Mouse (Mus musculus): ENCODE data around the gene Rpgr. TPM values are rescaled to one million over a fixed set of nuclear protein-coding genes. Genes with fewer than 3 reads are reported as not detected.

Gene Rpgr
- polyA plus RNA-seq (2015; fragmentation: Nextera tagmentation; extraction: Ambion mirVana) = 40.6 and 42.8 TPM in 2 replicates

DNA sequence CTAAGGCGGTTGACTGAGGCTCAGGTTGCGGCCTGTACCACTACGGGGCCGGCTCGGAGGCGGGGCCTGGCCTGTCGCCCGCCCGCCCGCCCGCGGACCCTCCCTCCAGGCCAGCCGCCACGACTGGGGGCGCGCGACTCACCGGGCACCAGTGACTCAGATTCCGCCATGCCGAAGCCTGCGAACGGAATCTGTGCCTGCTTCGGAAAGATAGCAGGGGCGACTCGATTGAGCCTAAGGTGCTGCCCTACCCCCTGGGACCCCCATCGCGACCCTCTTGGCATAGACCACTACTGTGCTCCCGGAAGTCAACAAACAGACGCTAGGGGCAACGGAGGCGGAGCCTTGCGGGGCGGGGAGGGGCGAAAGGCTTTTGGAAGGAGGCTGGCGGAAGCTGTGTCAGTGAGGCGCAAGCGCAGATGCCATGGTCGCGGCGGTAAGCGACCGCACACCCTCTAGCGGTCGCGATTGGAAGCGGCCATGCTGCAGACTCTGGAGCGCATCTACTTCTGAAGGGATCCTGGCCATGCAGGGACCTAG, at the start of gene Rpgr:
Rpgr (minus strand) TSS at position 511 of the 540 bp plus-strand sequence.
- H3K9me3 ChIP-seq = no peaks in the 10 kb centered on the region
- peak; percentile 99 for ATAC-seq (ENCODE audit: low read depth)
- no peaks in the 10 kb centered on the region for H3K36me3 ChIP-seq
- H3K4me1 ChIP-seq (replicated peaks) = peaks cover 9% of the 10 kb centered on the region; the same call in 1 of the 2 replicates
- H3K4me3 ChIP-seq = peak within 1 kb of the TSS; percentile 51
- peak within 1 kb of the TSS; percentile 67 for H3K9ac ChIP-seq
- WGBS = 20% methylated on average over 44 of the region's 47 CpGs
- H3K4me2 ChIP-seq = peak within 1 kb of the TSS; percentile 57
- peak within 1 kb of the TSS; percentile 81 for H3K27ac ChIP-seq (replicated peaks)
- H3K27me3 ChIP-seq = no peaks in the 10 kb centered on the region

- H3K9me3 ChIP-seq = no peaks in the 10 kb centered on the region
- WGBS = 79% methylated on average over 5 of the region's 5 CpGs
- no peak for ATAC-seq (ENCODE audit: low read depth)
Measured at GRCm38 (mm10) chrX:10258260-10258659, 41.5 kb upstream of the Rpgr start.

GRCm38 (mm10) chrX:10257774-10258173, 41.1 kb upstream of the Rpgr start:
- Histone ChIP-seq H3K9ac (no peak overlapping the region), H3K27me3 (no peaks in the 10 kb centered on the region)
- no peak for ATAC-seq (ENCODE audit: low read depth)

More at GRCm38 (mm10) chrX:10258260-10258659, 41.5 kb upstream of the Rpgr start:
- Histone ChIP-seq H3K27me3 (no peaks in the 10 kb centered on the region), H3K9ac (no peak overlapping the region), H3K27ac (replicated peaks) (no peak overlapping the region), H3K4me1 (replicated peaks) (no peaks in the 10 kb centered on the region), H3K4me2 (no peak overlapping the region), H3K4me3 (no peak overlapping the region), H3K36me3 (no peaks in the 10 kb centered on the region)

DNA sequence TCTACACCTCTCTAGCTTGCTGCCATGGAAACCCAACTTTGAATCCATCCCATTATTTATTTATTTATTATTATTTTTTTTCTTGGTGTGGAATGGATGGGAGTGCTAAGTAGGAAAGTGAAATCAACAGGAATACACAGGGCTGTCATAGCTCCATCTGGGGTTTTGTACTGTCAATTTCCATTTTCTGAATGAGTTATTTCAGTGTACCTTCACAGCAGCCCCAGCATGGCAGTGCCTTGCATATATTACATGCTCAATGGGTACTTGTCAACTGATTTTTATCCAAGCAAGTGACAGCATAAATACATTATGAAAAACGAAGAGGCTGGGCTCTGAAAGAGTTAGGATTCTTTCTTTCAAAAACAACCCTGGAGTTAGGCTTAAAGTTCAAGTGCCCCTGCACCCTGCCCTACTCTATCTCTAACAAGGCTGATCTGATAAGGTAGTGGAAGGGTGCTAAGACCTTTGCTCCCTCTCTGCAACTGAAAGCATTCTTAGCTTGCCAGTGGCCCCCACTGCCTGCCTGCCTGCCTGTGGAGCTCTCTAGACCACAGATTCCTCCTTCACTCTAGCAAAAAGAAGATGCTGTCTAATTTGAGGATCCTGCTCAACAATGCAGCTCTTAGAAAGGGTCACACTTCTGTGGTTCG, 35.3 kb upstream of the Rpgr start, which contains the start of gene Otc:
Otc (plus strand) TSS at position 454 of the 653 bp plus-strand sequence.
- no peaks in the 10 kb centered on the region for H3K4me1 ChIP-seq (replicated peaks)
- no peak within 1 kb of the TSS for H3K4me2 ChIP-seq
- H3K4me3 ChIP-seq = no peak within 1 kb of the TSS
- no peak for ATAC-seq (ENCODE audit: low read depth)
- no peaks in the 10 kb centered on the region for H3K9me3 ChIP-seq
- no peak within 1 kb of the TSS for H3K27ac ChIP-seq (replicated peaks)
- no peak within 1 kb of the TSS for H3K9ac ChIP-seq
- WGBS = 59% methylated on average over 2 of the region's 2 CpGs
- no peaks in the 10 kb centered on the region for H3K27me3 ChIP-seq
- no peaks in the 10 kb centered on the region for H3K36me3 ChIP-seq

More at GRCm38 (mm10) chrX:10257774-10258173, 41.1 kb upstream of the Rpgr start:
- Histone ChIP-seq H3K36me3 (no peaks in the 10 kb centered on the region), H3K27ac (replicated peaks) (no peak overlapping the region), H3K4me3 (no peak overlapping the region), H3K4me2 (no peak overlapping the region), H3K4me1 (replicated peaks) (no peaks in the 10 kb centered on the region), H3K9me3 (no peaks in the 10 kb centered on the region)
- WGBS = 83% methylated on average over 1 of the region's 1 CpGs

- Histone ChIP-seq H3K27ac (replicated peaks) (no peak overlapping the region), H3K9ac (no peak overlapping the region), H3K4me2 (no peak overlapping the region), H3K27me3 (no peaks in the 10 kb centered on the region), H3K9me3 (no peaks in the 10 kb centered on the region), H3K4me1 (replicated peaks) (no peaks in the 10 kb centered on the region), H3K36me3 (no peaks in the 10 kb centered on the region), H3K4me3 (no peak overlapping the region)
- ATAC-seq (ENCODE audit: low read depth) = no peak
Measured at GRCm38 (mm10) chrX:10251357-10251756, 34.6 kb upstream of the Rpgr start.

DNA sequence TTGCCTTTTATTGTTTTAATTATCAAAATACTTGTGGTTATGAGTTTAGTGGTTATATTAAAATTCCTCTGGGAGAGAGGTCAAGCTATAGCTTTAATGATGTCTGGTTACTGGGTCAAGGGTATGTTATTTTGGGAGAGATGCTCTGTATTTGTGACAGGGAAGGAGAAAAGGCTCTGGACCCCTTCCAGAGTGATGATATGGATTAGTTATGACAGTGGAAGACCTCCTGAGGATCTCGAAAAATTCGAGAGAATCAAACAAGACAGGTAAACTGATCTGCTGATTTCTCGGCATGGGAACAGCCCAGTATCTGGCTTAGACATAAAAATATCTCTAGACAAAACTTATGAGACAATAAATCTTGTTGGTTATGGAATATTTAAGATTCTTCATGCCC, 27.2 kb upstream of the Rpgr start:
- no peak overlapping the region for H3K9ac ChIP-seq
- H3K9me3 ChIP-seq = no peaks in the 10 kb centered on the region
- no peaks in the 10 kb centered on the region for H3K36me3 ChIP-seq
- no peak for ATAC-seq (ENCODE audit: low read depth)
- WGBS = 81% methylated on average over 3 of the region's 3 CpGs
- no peak overlapping the region for H3K4me2 ChIP-seq
- H3K4me1 ChIP-seq (replicated peaks) = no peaks in the 10 kb centered on the region
- no peak overlapping the region for H3K27ac ChIP-seq (replicated peaks)
- no peaks in the 10 kb centered on the region for H3K27me3 ChIP-seq
- H3K4me3 ChIP-seq = no peak overlapping the region

GRCm38 (mm10) chrX:10239515-10239914, 22.8 kb upstream of the Rpgr start:
- Histone ChIP-seq H3K4me2 (no peak overlapping the region), H3K27me3 (no peaks in the 10 kb centered on the region), H3K36me3 (no peaks in the 10 kb centered on the region), H3K9me3 (no peaks in the 10 kb centered on the region), H3K9ac (no peak overlapping the region), H3K4me3 (no peak overlapping the region), H3K27ac (replicated peaks) (no peak overlapping the region), H3K4me1 (replicated peaks) (no peaks in the 10 kb centered on the region)
- 47% methylated on average over 4 of the region's 4 CpGs for WGBS
- no peak for ATAC-seq (ENCODE audit: low read depth)

GRCm38 (mm10) chrX:10234617-10235016, 17.9 kb upstream of the Rpgr start:
- no peak overlapping the region for H3K4me3 ChIP-seq
- no peak overlapping the region for H3K4me2 ChIP-seq
- no peaks in the 10 kb centered on the region for H3K36me3 ChIP-seq
- no peaks in the 10 kb centered on the region for H3K4me1 ChIP-seq (replicated peaks)
- H3K27me3 ChIP-seq = no peaks in the 10 kb centered on the region
- H3K27ac ChIP-seq (replicated peaks) = no peak overlapping the region
- no peak for ATAC-seq (ENCODE audit: low read depth)
- 77% methylated on average over 3 of the region's 3 CpGs for WGBS
- no peak overlapping the region for H3K9ac ChIP-seq
- no peaks in the 10 kb centered on the region for H3K9me3 ChIP-seq

DNA sequence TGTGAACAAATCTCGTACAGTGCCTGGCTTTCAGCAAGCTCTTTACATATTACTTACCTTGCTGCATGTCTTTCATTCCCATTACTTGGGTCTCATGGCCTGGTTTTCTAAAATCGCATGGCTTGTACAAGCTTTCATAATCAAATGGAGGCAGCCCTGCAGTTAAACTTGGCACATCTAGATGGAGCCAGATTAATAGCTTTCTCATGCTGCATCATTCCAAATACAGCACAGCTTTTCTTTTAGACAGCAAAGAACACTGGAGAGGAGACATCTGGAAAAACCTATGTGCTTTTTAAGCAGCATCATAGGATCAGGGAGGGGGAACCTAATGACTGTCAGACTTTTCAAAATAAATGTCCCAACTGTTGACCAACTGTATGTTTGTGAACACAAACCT, 16.3 kb upstream of the Rpgr start:
- WGBS = 76% methylated on average over 2 of the region's 2 CpGs
- ATAC-seq (ENCODE audit: low read depth) = no peak
- Histone ChIP-seq H3K9me3 (no peaks in the 10 kb centered on the region), H3K36me3 (no peaks in the 10 kb centered on the region), H3K4me2 (no peak overlapping the region), H3K27me3 (no peaks in the 10 kb centered on the region), H3K4me1 (replicated peaks) (no peaks in the 10 kb centered on the region), H3K9ac (no peak overlapping the region), H3K4me3 (no peak overlapping the region), H3K27ac (replicated peaks) (no peak overlapping the region)

DNA sequence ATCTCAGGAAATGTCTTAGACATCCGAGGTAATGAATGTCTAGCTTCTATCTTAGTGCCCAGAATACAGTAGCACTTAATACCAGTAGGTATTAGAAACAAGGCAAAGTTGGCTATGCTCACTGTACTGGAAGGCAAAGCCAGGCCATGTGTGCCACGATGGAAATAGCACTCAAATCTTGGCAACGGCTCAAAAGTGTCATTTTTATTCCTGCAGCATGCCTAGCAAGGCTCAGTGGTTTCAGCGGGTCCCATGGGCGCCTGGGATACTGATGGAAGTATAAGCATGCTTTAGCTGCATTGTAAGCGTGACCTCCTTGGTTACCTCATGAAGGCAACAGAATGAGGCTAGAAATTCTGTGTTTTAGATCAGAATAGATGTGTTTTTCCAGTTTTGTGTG, 2.6 kb upstream of the Rpgr start:
- H3K9ac ChIP-seq = no peak overlapping the region
- no peak for ATAC-seq (ENCODE audit: low read depth)
- H3K27ac ChIP-seq (replicated peaks) = no peak overlapping the region
- no peaks in the 10 kb centered on the region for H3K27me3 ChIP-seq
- 72% methylated on average over 6 of the region's 6 CpGs for WGBS
- H3K4me2 ChIP-seq = no peak overlapping the region
- peaks cover 9% of the 10 kb centered on the region; the same call in 1 of the 2 replicates for H3K4me1 ChIP-seq (replicated peaks)
- H3K9me3 ChIP-seq = no peaks in the 10 kb centered on the region
- no peak overlapping the region for H3K4me3 ChIP-seq
- no peaks in the 10 kb centered on the region for H3K36me3 ChIP-seq

DNA sequence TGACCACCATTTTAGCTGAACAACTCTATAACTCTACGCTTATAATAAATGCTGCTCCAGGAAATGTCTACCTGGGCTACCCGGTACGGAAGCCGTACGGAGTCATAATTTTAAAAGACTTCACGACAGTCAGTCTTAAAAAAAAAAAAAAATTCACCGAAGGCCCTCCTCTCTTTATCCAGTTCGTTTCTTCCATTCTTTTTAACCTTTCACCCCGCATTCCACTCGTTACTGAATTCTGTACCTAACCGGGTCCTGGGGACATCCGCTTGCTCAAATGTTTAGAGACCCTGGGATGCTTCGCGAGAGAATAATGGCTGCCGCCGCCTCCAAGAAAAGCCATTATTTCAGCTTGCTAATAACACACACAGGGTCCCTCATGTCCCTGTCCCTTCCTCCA, 748 bp downstream of the Rpgr start:
- H3K9me3 ChIP-seq = no peaks in the 10 kb centered on the region
- 25% methylated on average over 16 of the region's 16 CpGs for WGBS
- peak overlapping the region; percentile 67 for H3K9ac ChIP-seq
- no peaks in the 10 kb centered on the region for H3K36me3 ChIP-seq
- H3K4me2 ChIP-seq = peak overlapping the region; percentile 57
- H3K27me3 ChIP-seq = no peaks in the 10 kb centered on the region
- peak overlapping the region; percentile 81 for H3K27ac ChIP-seq (replicated peaks)
- peaks cover 9% of the 10 kb centered on the region; the same call in 1 of the 2 replicates for H3K4me1 ChIP-seq (replicated peaks)
- H3K4me3 ChIP-seq = peak overlapping the region; percentile 51
- peak; percentile 47 for ATAC-seq (ENCODE audit: low read depth)

GRCm38 (mm10) chrX:10205937-10206336, 10.8 kb downstream of the Rpgr start:
- 80% methylated on average over 5 of the region's 5 CpGs for WGBS
- H3K4me1 ChIP-seq (replicated peaks) = no peaks in the 10 kb centered on the region
- H3K36me3 ChIP-seq = peaks cover 20% of the 10 kb centered on the region
- H3K27me3 ChIP-seq = no peaks in the 10 kb centered on the region
- H3K9me3 ChIP-seq = no peaks in the 10 kb centered on the region
- H3K4me2 ChIP-seq = no peak overlapping the region
- H3K27ac ChIP-seq (replicated peaks) = no peak overlapping the region
- H3K4me3 ChIP-seq = no peak overlapping the region
- H3K9ac ChIP-seq = no peak overlapping the region
- ATAC-seq (ENCODE audit: low read depth) = no peak

- Histone ChIP-seq H3K27ac (replicated peaks) (no peak overlapping the region), H3K4me3 (no peak overlapping the region), H3K9me3 (no peaks in the 10 kb centered on the region), H3K27me3 (no peaks in the 10 kb centered on the region), H3K36me3 (peaks cover 16% of the 10 kb centered on the region), H3K4me1 (replicated peaks) (no peaks in the 10 kb centered on the region), H3K9ac (no peak overlapping the region), H3K4me2 (no peak overlapping the region)
- ATAC-seq (ENCODE audit: low read depth) = no peak
- WGBS = 30% methylated on average over 2 of the region's 2 CpGs
Measured at GRCm38 (mm10) chrX:10201289-10201688, 15.4 kb downstream of the Rpgr start.
